Mouse (Mus musculus) urinary bladder, postnatal 4 days (tissue): ENCODE measurements around the gene Ndst2.

Experiments
- DNase-seq, 2 experiments: peaks; one replicate each; pipeline ENCODE4 v3.0.0; 2021 to 2022; ENCODE audit warnings: low spot score in 2 of 2

Ndst2 gene

DNA sequence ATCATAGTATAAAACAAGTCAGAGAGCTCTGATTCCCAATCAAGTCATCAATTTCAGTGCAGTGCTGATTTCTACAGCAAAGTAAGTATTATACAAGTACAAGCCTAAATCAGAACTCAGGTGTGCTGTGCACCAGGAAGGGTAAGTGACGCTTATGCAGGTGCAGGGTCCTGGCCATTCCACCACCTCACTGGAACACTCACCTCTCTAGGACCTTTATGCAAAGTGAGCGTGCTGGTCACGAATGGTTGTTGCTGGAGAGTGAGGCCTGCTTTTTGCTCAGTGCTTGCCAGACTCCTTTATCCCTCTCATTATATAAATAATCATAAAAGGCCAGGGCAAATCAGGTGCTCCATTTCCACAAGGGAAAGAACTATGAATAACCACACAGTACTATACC is 34.0 kb downstream of the Ndst2 start:
- DNase-seq = no peak

DNA sequence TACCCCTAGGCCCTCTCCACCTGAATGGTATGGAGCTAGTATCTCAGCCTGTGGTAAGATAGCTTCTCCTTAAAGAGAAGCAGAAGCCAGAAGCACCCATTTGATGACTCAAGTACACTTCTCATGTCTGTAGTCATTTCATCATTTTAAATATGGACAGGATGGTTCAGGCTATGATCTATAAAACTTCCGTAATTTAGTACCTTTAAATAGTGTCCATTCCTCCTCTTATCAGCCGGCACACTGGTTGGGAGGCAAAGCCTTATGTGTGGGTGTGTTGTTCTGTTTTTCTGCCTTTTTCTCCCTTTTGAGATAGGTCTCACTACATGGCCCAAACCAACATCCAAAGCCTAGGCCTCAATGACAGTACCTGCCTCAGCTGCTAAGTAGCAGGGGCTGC is 35.8 kb downstream of the Ndst2 start:
- DNase-seq = no peak

DNA sequence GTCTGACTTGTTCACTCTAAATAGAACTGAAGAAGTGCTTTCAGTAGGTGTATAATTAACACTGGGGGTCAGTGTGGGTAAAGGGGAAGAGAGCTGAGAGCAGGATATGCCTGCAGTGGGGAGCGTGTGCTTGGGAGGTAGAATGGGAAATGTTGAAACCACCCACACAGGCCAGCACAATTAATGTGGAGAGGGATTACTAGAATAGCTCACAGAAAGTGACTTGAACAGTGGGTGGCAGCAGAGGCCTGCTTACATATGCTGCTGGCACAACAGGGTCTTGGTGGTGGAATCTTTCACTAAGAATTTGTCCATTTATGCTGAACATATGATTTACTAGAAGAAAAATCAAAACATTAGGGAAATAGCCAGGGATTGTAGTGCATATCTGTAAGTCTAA is 37.4 kb downstream of the Ndst2 start:
- DNase-seq = no peak

DNA sequence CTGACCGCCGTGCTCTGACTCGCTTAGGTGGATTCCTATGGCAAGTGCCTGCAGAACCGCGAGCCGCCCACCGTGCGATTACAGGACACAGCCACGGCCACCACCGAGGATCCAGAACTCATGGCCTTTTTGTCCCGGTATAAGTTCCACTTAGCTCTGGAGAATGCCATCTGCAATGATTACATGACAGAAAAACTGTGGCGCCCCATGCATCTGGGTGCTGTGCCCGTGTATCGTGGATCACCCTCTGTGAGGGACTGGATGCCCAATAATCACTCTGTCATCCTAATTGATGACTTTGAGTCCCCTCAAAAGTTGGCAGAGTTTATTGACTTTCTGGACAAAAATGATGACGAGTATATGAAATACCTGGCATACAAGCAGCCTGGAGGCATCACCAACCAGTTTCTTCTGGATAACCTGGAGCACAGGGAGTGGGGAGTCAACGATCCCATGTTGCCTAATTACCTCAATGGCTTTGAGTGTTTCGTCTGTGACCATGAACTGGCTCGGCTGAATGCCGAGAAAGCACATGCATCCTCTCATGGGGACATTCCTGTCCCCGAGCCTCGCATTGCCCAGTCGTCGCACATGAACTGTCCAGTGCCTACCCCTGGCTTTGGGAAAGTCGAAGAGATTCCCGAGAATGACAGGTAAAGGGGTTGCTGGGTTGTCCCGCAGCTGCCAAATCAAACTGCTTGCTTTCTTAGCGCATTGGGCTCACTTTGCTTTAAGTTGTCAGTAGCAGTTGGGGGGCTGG is 38.4 kb downstream of the Ndst2 start:
- DNase-seq = no peak

DNA sequence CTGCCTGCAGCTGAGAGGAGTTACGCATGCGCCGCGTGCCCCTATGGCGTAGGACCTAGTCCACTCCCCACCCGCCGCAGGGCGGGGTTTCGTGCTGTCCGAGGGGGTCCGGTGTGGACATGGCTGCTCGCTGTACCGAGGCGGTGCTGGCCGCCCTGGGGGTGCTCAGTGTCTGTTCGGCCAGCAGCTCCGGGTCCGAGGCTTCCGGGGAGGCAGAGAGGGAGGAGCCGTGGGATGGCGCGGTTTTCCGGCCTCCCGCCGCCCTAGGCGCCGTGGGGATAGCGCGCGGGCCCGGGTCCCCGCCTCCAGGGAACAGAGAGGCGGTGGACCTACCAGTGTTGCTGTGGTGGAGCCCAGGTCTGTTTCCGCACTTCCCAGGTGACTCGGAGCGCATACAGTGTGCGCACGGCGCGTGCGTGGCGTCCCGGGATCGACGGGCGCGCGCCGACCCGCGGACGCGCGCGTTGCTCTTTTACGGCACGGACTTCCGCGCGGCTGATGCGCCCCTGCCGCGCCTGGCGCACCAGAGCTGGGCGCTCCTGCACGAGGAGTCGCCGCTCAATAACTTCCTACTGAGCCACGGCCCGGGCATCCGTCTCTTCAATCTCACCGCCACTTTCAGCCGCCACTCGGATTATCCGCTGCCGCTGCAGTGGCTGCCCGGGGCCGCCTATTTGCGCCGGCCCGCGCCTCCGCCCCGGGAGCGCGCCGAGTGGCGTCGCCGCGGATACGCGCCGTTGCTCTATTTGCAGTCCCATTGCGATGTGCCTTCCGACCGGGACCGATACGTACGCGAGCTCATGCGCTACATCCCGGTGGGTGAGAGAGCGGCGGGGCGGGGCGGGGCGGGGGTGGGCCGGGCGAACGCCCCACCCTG is 39.2 kb downstream of the Ndst2 start, which contains the start of gene Fut11:
TSS of gene Fut11 (plus strand) at position 85 of the 877 bp plus-strand sequence.
- DNase-seq = peak; percentile 87 to 88

DNA sequence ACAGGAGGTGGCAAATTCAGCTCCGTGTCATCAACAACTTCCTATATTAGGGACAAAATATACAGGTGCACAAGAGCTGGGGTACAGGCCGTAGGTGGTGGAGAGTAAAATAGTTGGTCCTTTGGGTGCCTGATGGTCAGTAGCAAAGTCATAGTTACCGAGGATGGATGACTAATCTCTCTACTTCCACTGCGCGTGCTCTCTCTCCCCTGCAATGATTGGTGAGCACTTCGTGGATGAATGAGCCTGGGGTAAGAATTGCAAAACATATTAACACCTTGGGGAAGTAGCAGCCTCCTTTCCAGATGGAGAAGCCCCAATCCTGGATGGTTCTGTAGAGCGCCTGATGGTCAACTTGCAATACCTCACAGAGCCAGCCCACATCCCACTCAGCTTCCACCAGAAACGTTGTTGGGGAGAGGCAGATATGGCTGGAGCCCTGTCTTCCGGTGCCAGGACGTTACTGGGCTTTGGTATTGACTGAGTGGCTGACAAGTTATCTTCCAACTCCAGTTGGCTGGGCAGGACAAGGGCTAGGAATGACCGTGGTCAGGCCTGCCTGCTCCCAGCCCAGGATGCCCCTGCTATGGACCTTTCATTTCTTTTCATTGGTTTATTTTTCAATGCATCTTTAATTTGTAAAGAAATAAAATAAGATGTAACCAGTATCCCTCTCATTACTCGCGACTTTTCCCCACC is 40.0 kb downstream of the Ndst2 start:
- no peak for DNase-seq

DNA sequence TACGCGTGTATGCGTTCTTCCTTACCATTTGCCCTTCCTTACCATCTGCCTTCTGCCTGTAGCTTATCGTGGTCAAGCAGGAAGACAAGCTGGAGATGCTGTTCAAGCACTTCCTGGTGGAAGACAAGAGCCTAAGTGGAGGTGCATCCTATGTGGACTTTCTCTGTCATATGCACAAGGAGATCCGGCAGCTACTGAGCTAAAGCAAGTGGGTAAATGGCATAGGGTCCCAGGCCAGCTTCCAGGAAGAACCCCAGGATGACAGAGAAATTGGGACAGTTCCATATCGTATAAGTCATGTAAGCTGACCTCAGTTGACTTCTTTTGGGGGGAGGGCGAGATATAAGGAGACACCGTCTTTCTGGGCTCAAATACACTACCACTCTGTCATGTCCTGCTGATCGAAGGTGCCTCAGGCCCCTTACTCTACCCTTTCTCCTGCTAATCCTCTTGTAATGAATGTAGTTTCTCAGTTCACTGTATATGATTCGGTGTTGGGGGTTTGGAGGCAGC is 40.7 kb downstream of the Ndst2 start:
- no peak for DNase-seq

DNA sequence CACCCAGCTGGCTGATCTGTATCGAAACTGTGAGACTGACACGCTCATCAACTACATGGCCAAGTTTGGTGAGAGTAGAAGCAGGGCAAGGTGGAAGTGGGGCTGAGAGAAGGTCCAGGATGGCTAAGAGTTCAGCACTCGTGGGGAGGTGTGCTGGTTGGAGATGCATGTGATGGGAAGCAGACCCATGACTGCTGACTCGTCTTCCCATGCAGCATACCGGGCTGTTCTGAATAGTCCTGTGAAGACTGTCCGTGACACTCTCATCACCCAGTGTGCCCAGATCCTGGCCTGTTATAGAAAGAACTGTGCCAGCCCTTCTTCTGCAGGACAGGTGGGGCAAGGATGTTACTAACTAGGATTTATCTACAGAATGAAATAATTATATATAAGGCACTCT is 42.6 kb downstream of the Ndst2 start:
- DNase-seq = no peak

DNA sequence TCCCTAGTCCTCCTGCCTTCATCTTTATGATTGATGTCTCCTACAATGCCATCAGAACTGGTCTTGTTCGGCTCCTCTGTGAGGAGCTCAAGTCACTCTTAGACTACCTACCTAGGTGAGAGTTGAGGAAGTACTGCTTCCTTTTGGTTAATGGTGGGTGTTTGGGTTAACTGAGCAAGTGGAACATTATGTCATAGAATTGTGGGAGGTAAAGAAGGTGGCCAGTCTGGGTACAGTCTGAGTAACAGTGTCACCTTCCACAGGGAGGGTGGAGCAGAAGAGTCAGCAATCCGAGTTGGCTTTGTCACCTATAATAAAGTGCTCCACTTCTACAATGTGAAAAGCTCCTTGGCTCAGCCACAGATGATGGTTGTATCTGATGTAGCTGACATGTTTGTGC is 45.4 kb downstream of the Ndst2 start:
- no peak for DNase-seq

DNA sequence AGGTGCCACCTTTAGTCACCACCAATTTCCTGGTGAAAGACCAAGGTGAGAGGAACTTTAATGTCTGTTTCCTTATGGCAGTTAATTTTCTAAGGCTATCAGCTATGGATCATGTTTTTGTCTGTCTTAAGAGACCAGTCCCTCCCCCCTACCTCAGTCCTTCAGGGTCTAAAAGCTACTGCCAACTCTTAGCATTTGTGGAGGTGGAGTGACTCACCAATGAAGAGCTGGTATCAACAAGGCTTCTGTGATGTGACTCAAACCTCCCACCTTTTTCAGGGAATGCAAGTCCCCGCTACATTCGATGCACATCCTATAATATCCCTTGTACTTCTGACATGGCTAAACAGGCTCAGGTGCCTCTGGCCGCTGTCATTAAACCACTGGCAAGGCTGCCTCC is 47.8 kb downstream of the Ndst2 start:
- DNase-seq = no peak

DNA sequence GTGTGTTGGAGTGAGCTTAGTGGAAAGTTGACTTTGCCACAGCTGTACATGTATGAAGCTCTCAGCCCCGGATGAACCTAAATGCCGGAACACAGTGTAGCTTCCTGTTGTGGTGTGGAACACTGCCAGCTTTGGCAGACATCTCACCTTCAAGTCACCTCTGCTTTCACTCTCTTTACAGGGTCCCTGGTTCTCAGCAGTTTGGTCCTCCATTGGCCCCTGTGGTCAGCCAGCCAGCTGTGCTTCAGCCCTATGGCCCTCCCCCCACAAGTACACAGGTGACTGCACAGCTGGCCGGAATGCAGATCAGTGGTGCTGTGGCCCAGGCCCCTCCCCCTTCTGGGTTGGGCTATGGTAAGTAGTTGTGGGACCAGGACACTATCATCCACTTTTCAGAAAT is 51.9 kb downstream of the Ndst2 start:
- DNase-seq = no peak

DNA sequence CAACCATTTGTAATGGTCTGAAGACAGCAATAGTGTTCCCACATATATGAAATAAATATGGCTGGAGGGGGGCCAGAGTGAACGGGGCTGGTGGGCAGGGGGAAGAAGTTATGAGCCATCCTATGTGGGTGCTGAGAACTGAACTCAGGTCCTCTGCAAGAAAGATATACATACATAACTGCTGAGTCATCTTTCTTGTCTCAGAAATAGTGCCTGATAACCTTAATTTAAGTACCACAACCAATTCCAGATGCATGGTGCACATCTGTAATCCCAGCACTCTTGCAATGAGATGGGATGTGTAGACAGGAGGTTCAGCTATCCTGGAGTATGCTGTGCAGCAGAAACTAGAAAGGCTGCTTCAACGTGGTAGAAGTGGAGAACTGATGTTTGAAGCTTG is 52.6 kb downstream of the Ndst2 start:
- DNase-seq = no peak

DNA sequence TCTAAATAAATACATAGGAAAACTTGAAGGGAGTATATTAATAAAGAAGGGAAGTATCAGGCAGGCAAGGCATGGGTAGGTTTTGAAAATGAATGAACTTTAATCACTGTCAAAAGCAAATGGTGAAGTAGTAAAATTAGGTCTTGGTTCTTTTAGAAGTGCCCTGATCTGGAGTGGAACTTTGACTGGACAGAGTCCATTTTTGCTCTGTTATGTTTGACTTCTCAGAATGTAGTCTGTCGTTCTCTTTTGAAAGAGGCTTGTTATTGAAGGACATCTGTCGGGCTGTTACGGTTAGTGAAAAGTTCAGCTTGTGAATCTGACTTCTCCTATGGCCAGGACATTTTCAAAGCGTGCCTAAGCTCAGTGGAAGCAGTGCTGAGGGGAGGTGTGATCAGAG is 56.5 kb downstream of the Ndst2 start:
- no peak for DNase-seq

DNA sequence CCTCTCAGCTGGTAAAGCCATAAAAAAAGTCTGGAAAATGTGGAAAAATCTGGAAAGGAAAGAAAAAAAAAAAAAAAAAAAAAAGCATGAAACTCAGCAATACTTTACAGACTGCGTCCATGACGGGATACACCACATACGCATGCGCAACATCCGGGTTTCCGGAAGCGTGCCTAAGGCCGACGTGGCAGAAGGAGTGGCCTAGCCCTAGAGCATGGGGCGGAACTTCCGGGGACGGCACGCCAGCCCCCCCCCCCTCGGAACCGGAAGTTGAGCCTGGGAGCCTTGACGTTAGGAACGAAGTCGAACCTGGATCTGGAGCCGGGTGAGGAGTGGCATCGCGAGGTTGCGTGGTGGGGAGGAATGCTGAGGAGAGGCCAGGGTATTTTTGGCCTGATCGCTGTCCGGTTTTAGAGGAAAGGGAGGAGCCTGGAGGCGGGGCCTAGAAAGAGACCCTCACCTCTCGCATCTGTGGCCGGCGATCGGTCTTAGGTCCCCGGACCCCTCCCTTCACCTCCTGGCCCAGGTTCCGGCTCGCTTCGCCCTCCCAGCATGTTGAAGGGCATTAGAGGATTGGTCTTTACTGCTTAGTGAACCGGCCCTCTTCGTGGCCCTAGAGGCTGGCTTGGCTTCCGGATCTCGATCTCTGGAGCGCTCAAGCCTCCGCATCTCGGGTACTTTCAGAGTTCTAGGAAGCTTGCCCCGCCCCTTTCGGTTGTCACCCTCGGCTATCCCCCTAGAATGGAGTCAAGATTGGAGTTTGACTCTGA is 60.1 kb downstream of the Ndst2 start, which contains the start of gene Sec24c:
TSS of gene Sec24c (plus strand) at position 245 of the 770 bp plus-strand sequence.
- peak; percentile 97 to 99 for DNase-seq

DNA sequence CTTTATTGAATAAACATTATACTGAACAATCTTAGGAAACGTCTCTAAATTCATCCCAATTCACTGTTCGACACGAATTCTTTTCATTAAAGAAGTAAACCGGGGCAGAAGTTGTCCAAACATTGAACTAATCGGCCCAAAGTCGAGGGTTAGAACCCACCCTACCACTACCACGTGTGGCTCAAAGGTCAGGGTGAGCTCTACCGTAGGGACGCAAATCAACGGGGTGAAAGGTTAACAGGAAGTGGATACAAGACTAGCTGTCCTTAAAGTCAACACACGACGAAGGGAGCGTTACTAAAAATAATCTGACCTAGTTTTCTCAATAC is 60.7 kb downstream of the Ndst2 start:
- no peak for DNase-seq
